Comparison of ENCODE assay signal across 9 mouse cellular contexts in genomic region chr3:108013331-108013871, GRCm38 (mm10). TPM values are rescaled to one million over a fixed set of nuclear protein-coding genes. Genes with fewer than 3 reads are reported as not detected.
DNase-seq lines count a peak whose midpoint lies in the region; TF ChIP-seq lines count a peak whose summit lies in the region.
"Had no signal": no experiment of that assay in that cellular context is flagged by ENCODE, and none has a peak within 500 bp of the region (broad histone marks: within the 10 kb centered on the region; RNA-seq: fewer than 3 reads in every experiment).

No protein-coding gene starts in this region.

- peak overlapping the region; percentile 12; the same call in 1 of the 2 replicates for H3K27ac ChIP-seq in spleen, adult 2 months (ENCODE audit: insufficient read depth, low read length)
- H3K27ac ChIP-seq in brown adipose tissue, adult 24 weeks (replicated peaks; ENCODE audit: low read depth, low read length): peak overlapping the region; percentile 86
- peak overlapping the region; percentile 57 for H3K27ac ChIP-seq in small intestine, adult 2 months (ENCODE audit: insufficient read depth, low read depth, low read length)

- 49% methylated on average over 4 of the region's 4 CpGs for WGBS in spleen, adult 2 months
- WGBS in small intestine, adult 2 months: 29% methylated on average over 4 of the region's 4 CpGs

- no peak overlapping the region for H3K4me3 ChIP-seq in spleen, adult 2 months (ENCODE audit: extremely low read depth, insufficient read depth, insufficient read length)
- peak overlapping the region; percentile 6; the same call in 1 of the 2 replicates for H3K4me3 ChIP-seq in brown adipose tissue, adult 24 weeks (ENCODE audit: insufficient read depth, low read depth, low read length)
- H3K4me3 ChIP-seq in small intestine, adult 2 months (ENCODE audit: low read depth, low read length): no peak overlapping the region

- H3K4me1 ChIP-seq in spleen, adult 2 months (ENCODE audit: control insufficient read depth, insufficient read depth, insufficient read length): peaks cover under 1% of the 10 kb centered on the region; the same call in 1 of the 2 replicates
- peaks cover 26% of the 10 kb centered on the region for H3K4me1 ChIP-seq in brown adipose tissue, adult 24 weeks (ENCODE audit: control insufficient read depth, insufficient read depth, insufficient read length, low read length)
- H3K4me1 ChIP-seq in small intestine, adult 2 months (ENCODE audit: control insufficient read depth, insufficient read depth, insufficient read length, low read length): peaks cover 17% of the 10 kb centered on the region; the same call in 1 of the 2 replicates

- H3K27me3 ChIP-seq in spleen, adult 2 months (ENCODE audit: control insufficient read depth, insufficient read depth, low read length): no peaks in the 10 kb centered on the region
- H3K27me3 ChIP-seq in small intestine, adult 2 months (ENCODE audit: control insufficient read depth, insufficient read depth, low read length): no peaks in the 10 kb centered on the region

- no peak for DNase-seq in spleen, adult 2 months (ENCODE audit: low read depth in 1 of 2, low spot score in 2 of 2)
- no peak for DNase-seq in spleen, adult 12 weeks (ENCODE audit: low spot score)
- peak; percentile 67 to 75 for DNase-seq in heart, postnatal 36 days
- DNase-seq in left cerebral cortex, postnatal 14 days (ENCODE audit: low spot score in 2 of 2): peak; percentile 64 to 78
- no peak for DNase-seq in thymus, postnatal 10 days (ENCODE audit: low spot score in 2 of 2)
- no peak for DNase-seq in embryo, embryonic 10 days (ENCODE audit: low spot score)

- no peak for TF ChIP-seq CTCF in spleen, adult 2 months (IDR thresholded peaks at IDR 0.05; ENCODE audit: extremely low read depth, insufficient read depth, insufficient read length, insufficient replicate concordance)
- TF ChIP-seq CTCF in small intestine, adult 2 months (IDR thresholded peaks at IDR 0.05; ENCODE audit: extremely low read depth, insufficient read length, insufficient replicate concordance, low read depth, low read length): no peak

- intact Hi-C loops in heart, postnatal 36 days (cut with DNase I): no loop called here
- intact Hi-C loops in left cerebral cortex, postnatal 14 days (cut with DNase I): no loop called here

- H3K36me3 ChIP-seq in spleen, adult 2 months (ENCODE audit: control insufficient read depth, insufficient read depth, low read length): no peaks in the 10 kb centered on the region
- H3K36me3 ChIP-seq in small intestine, adult 2 months (ENCODE audit: control insufficient read depth, insufficient read depth, low read length): no peaks in the 10 kb centered on the region

- no peak for TF ChIP-seq POLR2A in spleen, adult 2 months (IDR thresholded peaks at IDR 0.05; ENCODE audit: low read depth, low read length)
- no peak for TF ChIP-seq POLR2A in small intestine, adult 2 months (IDR thresholded peaks at IDR 0.05; ENCODE audit: low read depth, low read length)

RNA-seq across cellular contexts. Expression of gene Gstm1, which starts 4.4 kb away (rescaled TPM):
- polyA plus RNA-seq in spleen, adult 2 months (2012; rRNA removed): 82.6 and 98.9 TPM in 2 replicates
- 393 and 398 TPM in 2 replicates for polyA plus RNA-seq in brown adipose tissue, adult 24 weeks (2012; ENCODE audit: insufficient read depth, insufficient read length, missing spikeins)
- total RNA-seq in heart, postnatal 36 days (2021): 100 to 1,000 TPM; 265 to 324 TPM
- 10 to 100 TPM; 66.2 to 73.0 TPM for total RNA-seq in left cerebral cortex, postnatal 14 days (2021)
- polyA plus RNA-seq in small intestine, adult 2 months (2012; rRNA removed): 243 and 695 TPM in 2 replicates

RNA-seq across cellular contexts. Expression of gene Gstm2, which starts 27.1 kb away (rescaled TPM):
- 16.9 and 20.2 TPM in 2 replicates for polyA plus RNA-seq in spleen, adult 2 months (2012; rRNA removed)
- polyA plus RNA-seq in brown adipose tissue, adult 24 weeks (2012; ENCODE audit: insufficient read depth, insufficient read length, missing spikeins): 116 and 122 TPM in 2 replicates
- 100 to 1,000 TPM; 161 to 186 TPM for total RNA-seq in heart, postnatal 36 days (2021)
- 1 to 10 TPM; 3.3 TPM for total RNA-seq in left cerebral cortex, postnatal 14 days (2021)
- 26.7 and 56.7 TPM in 2 replicates for polyA plus RNA-seq in small intestine, adult 2 months (2012; rRNA removed)

RNA-seq across cellular contexts. Expression of gene Gstm4, which starts 31.3 kb away (rescaled TPM):
- 4.6 and 5.7 TPM in 2 replicates for polyA plus RNA-seq in spleen, adult 2 months (2012; rRNA removed)
- polyA plus RNA-seq in brown adipose tissue, adult 24 weeks (2012; ENCODE audit: insufficient read depth, insufficient read length, missing spikeins): 17.4 and 30.2 TPM in 2 replicates
- 10 to 100 TPM; 12.3 to 13.3 TPM for total RNA-seq in heart, postnatal 36 days (2021)
- total RNA-seq in left cerebral cortex, postnatal 14 days (2021): 10 to 100 TPM; 10.4 to 12.1 TPM
- polyA plus RNA-seq in small intestine, adult 2 months (2012; rRNA removed): 5.6 and 16.1 TPM in 2 replicates

RNA-seq across cellular contexts. Expression of gene Gstm3, which starts 44.3 kb away (rescaled TPM):
- not detected in 2 replicates for polyA plus RNA-seq in spleen, adult 2 months (2012; rRNA removed)
- not detected in 2 replicates for polyA plus RNA-seq in brown adipose tissue, adult 24 weeks (2012; ENCODE audit: insufficient read depth, insufficient read length, missing spikeins)
- not detected for total RNA-seq in heart, postnatal 36 days (2021)
- total RNA-seq in left cerebral cortex, postnatal 14 days (2021): not detected
- polyA plus RNA-seq in small intestine, adult 2 months (2012; rRNA removed): 159 and 411 TPM in 2 replicates
- polyA plus RNA-seq: cortical plate, adult 2 months had no signal

Comparison
In these comparisons a context has a peak if more than half of its experiments do, and no peak if none do; other contexts are left out.
1. DNase-seq: peak in heart, postnatal 36 days (2 of 2) and left cerebral cortex, postnatal 14 days (2 of 2); none in spleen, adult 2 months (0 of 2), spleen, adult 12 weeks (single experiment), thymus, postnatal 10 days (0 of 2) and embryo, embryonic 10 days (single experiment).
2. H3K27ac ChIP-seq: peak in every context shown above with its lines; median percentile 86 in brown adipose tissue, adult 24 weeks; 57 in small intestine, adult 2 months; 12 in spleen, adult 2 months.